Mouse (Mus musculus): ENCODE data around the gene Cyp4x1.

Gene Cyp4x1

GRCm38 (mm10) chr4:115090592-115090991 lies 43.5 kb downstream of the Cyp4x1 start:
- DNase-seq (ENCODE audit: low spot score): no peak

- no peak for DNase-seq (ENCODE audit: low spot score)
These were observed 45.3 kb downstream of the Cyp4x1 start, which contains the start of gene Pdzk1ip1 for GRCm38 (mm10) chr4:115088611-115089338. Gene Pdzk1ip1 (plus strand): TSS chr4:115088708.

- no peak for DNase-seq (ENCODE audit: low spot score)
These were observed 47.2 kb downstream of the Cyp4x1 start for GRCm38 (mm10) chr4:115086763-115087415.

- no peak for DNase-seq (ENCODE audit: low spot score)
These were observed 47.8 kb downstream of the Cyp4x1 start for GRCm38 (mm10) chr4:115086257-115086656.

GRCm38 (mm10) chr4:115085522-115086095 lies 48.5 kb downstream of the Cyp4x1 start:
- peak; percentile 42 for DNase-seq (ENCODE audit: low spot score)

GRCm38 (mm10) chr4:115083031-115083430 lies 51.0 kb downstream of the Cyp4x1 start:
- no peak for DNase-seq (ENCODE audit: low spot score)

- DNase-seq (ENCODE audit: low spot score): no peak
These were observed 54.2 kb downstream of the Cyp4x1 start for GRCm38 (mm10) chr4:115079821-115080349.

GRCm38 (mm10) chr4:115078892-115079820 lies 54.9 kb downstream of the Cyp4x1 start:
- no peak for DNase-seq (ENCODE audit: low spot score)

- DNase-seq (ENCODE audit: low spot score): no peak
These were observed 58.7 kb downstream of the Cyp4x1 start for GRCm38 (mm10) chr4:115075204-115075915.

GRCm38 (mm10) chr4:115074789-115075188 lies 59.3 kb downstream of the Cyp4x1 start:
- DNase-seq (ENCODE audit: low spot score): no peak

- no peak for DNase-seq (ENCODE audit: low spot score)
These were observed 62.4 kb downstream of the Cyp4x1 start for GRCm38 (mm10) chr4:115071668-115072067.

- DNase-seq (ENCODE audit: low spot score): no peak
These were observed 70.4 kb downstream of the Cyp4x1 start for GRCm38 (mm10) chr4:115063518-115064239.

- DNase-seq (ENCODE audit: low spot score): no peak
These were observed 71.1 kb downstream of the Cyp4x1 start for GRCm38 (mm10) chr4:115062875-115063517.

GRCm38 (mm10) chr4:115062540-115062874 lies 71.6 kb downstream of the Cyp4x1 start:
- no peak for DNase-seq (ENCODE audit: low spot score)

GRCm38 (mm10) chr4:115060753-115061152 lies 73.3 kb downstream of the Cyp4x1 start:
- DNase-seq (ENCODE audit: low spot score): no peak

GRCm38 (mm10) chr4:115059871-115060270 lies 74.2 kb downstream of the Cyp4x1 start:
- no peak for DNase-seq (ENCODE audit: low spot score)

- DNase-seq (ENCODE audit: low spot score): no peak
These were observed 75.0 kb downstream of the Cyp4x1 start for GRCm38 (mm10) chr4:115058871-115059590.

- no peak for DNase-seq (ENCODE audit: low spot score)
These were observed 75.7 kb downstream of the Cyp4x1 start for GRCm38 (mm10) chr4:115058317-115058761.

- DNase-seq (ENCODE audit: low spot score): no peak
These were observed 76.3 kb downstream of the Cyp4x1 start for GRCm38 (mm10) chr4:115057674-115058316.

Measured in ovary, postnatal 14 days (tissue).